ENCODE assay signal across 8 mouse cellular contexts in genomic region chr6:57581595-57581994, GRCm38 (mm10). TPM values are rescaled to one million over a fixed set of nuclear protein-coding genes. Genes with fewer than 3 reads are reported as not detected.
DNase-seq lines count a peak whose midpoint lies in the region; ATAC-seq and TF ChIP-seq lines count a peak whose summit lies in the region.

No protein-coding gene starts in this region.

- TF ChIP-seq POLR2A in MEL (IDR thresholded peaks at IDR 0.05; ENCODE audit: control insufficient read depth in 1 of 2, insufficient read depth in 1 of 2, low read depth in 1 of 2, low read length in 2 of 2, poor library complexity in 1 of 2) = no peak

- H3K4me1 ChIP-seq in heart, embryonic 12.5 days (replicated peaks) = peaks cover 3% of the 10 kb centered on the region; the same call in 1 of the 2 replicates
- no peaks in the 10 kb centered on the region for H3K4me1 ChIP-seq in MEL (ENCODE audit: control insufficient read depth in 1 of 2, insufficient read depth in 2 of 2, low read length in 2 of 2)
- peaks cover 9% of the 10 kb centered on the region for H3K4me1 ChIP-seq in hindbrain, embryonic 12.5 days
- peaks cover 7% of the 10 kb centered on the region for H3K4me1 ChIP-seq in megakaryocyte, embryonic 14.5 days

- no peak overlapping the region for H3K9ac ChIP-seq in heart, embryonic 12.5 days
- H3K9ac ChIP-seq in MEL (ENCODE audit: control insufficient read depth, low read depth, low read length, poor library complexity, severe bottlenecking) = peak overlapping the region; percentile 73
- no peak overlapping the region for H3K9ac ChIP-seq in hindbrain, embryonic 12.5 days

- no peak for TF ChIP-seq RAD21 in MEL (IDR thresholded peaks at IDR 0.05; ENCODE audit: low read depth, low read length)

- H3K9me3 ChIP-seq in heart, embryonic 12.5 days (replicated peaks) = no peaks in the 10 kb centered on the region
- no peaks in the 10 kb centered on the region for H3K9me3 ChIP-seq in MEL (replicated peaks; ENCODE audit: insufficient read depth, low read length)
- H3K9me3 ChIP-seq in hindbrain, embryonic 12.5 days (replicated peaks) = no peaks in the 10 kb centered on the region
- no peaks in the 10 kb centered on the region for H3K9me3 ChIP-seq in megakaryocyte, embryonic 14.5 days

- intact Hi-C loops in heart, postnatal 14 days (cut with DNase I) = no loop called here

- no peak for TF ChIP-seq EP300 in MEL (IDR thresholded peaks at IDR 0.05; ENCODE audit: low read depth in 1 of 2, low read length in 2 of 2)

- no peak for DNase-seq in heart, postnatal 14 days
- DNase-seq in MEL (ENCODE audit: low read depth, low spot score) = peak; percentile 70
- no peak for DNase-seq in retina, postnatal 1 day
- DNase-seq in testis, postnatal 14 days (ENCODE audit: low spot score) = no peak

- no peak for ATAC-seq in heart, embryonic 12.5 days (ENCODE audit: insufficient number of reproducible peaks, low FRiP score)
- ATAC-seq in hindbrain, embryonic 12.5 days (ENCODE audit: low FRiP score) = no peak
- no peak for ATAC-seq in megakaryocyte-erythroid progenitor cell, adult 5-6 weeks (replicated peaks; ENCODE audit: low FRiP score, low TSS enrichment, poor library complexity, severe bottlenecking)

- no peak overlapping the region for H3K27ac ChIP-seq in heart, embryonic 12.5 days (ENCODE audit: poor library complexity, severe bottlenecking)
- peak overlapping the region; percentile 43 for H3K27ac ChIP-seq in MEL (ENCODE audit: control insufficient read depth, low read depth, low read length)
- H3K27ac ChIP-seq in hindbrain, embryonic 12.5 days = no peak overlapping the region

- no peak for TF ChIP-seq CTCF in MEL (IDR thresholded peaks at IDR 0.05 in 2 of 3, conservative IDR thresholded peaks at IDR 0.05 in 1 of 3; ENCODE audit: control insufficient read depth in 1 of 3, insufficient read depth in 1 of 3, low read depth in 2 of 3, low read length in 3 of 3, poor library complexity in 1 of 3, severe bottlenecking in 1 of 3)

- H3K36me3 ChIP-seq in heart, embryonic 12.5 days = no peaks in the 10 kb centered on the region; the same call in 1 of the 2 replicates
- no peaks in the 10 kb centered on the region for H3K36me3 ChIP-seq in MEL (ENCODE audit: control insufficient read depth in 1 of 2, insufficient read depth in 2 of 2, low read length in 2 of 2)
- H3K36me3 ChIP-seq in hindbrain, embryonic 12.5 days = no peaks in the 10 kb centered on the region
- peaks cover 23% of the 10 kb centered on the region for H3K36me3 ChIP-seq in megakaryocyte, embryonic 14.5 days (replicated peaks; ENCODE audit: low read length)

- 87% methylated on average over 12 of the region's 12 CpGs for WGBS in heart, embryonic 12.5 days
- 91% methylated on average over 12 of the region's 12 CpGs for WGBS in hindbrain, embryonic 12.5 days

- H3K27me3 ChIP-seq in heart, embryonic 12.5 days (replicated peaks) = no peaks in the 10 kb centered on the region
- no peaks in the 10 kb centered on the region for H3K27me3 ChIP-seq in MEL (ENCODE audit: control insufficient read depth in 1 of 2, insufficient read depth in 2 of 2, low read length in 2 of 2)
- H3K27me3 ChIP-seq in hindbrain, embryonic 12.5 days = no peaks in the 10 kb centered on the region
- no peaks in the 10 kb centered on the region for H3K27me3 ChIP-seq in megakaryocyte, embryonic 14.5 days (replicated peaks)

- peak overlapping the region; percentile 63 for H3K4me3 ChIP-seq in heart, embryonic 12.5 days
- peak overlapping the region; percentile 72 to 96 for H3K4me3 ChIP-seq in MEL (ENCODE audit: control insufficient read depth in 1 of 2, insufficient read depth in 1 of 2, low read depth in 2 of 2, low read length in 2 of 2)
- 0 out of 2 replicates have a peak overlapping the region, but pooled peaks have one; percentile 34 for H3K4me3 ChIP-seq in hindbrain, embryonic 12.5 days
- peak overlapping the region; percentile 95 for H3K4me3 ChIP-seq in megakaryocyte, embryonic 14.5 days (replicated peaks)

- peak overlapping the region; percentile 91 for H3K4me2 ChIP-seq in heart, embryonic 12.5 days
- peak overlapping the region; percentile 66; the same call in 1 of the 2 replicates for H3K4me2 ChIP-seq in hindbrain, embryonic 12.5 days (replicated peaks)

- H3K79me2 ChIP-seq in MEL (ENCODE audit: control insufficient read depth, insufficient read depth, low read length, poor library complexity) = no peaks in the 10 kb centered on the region; the same call in 1 of the 2 replicates

TF ChIP-seq in MEL, 35 proteins besides CTCF, POLR2A, EP300 and RAD21:
- TF ChIP-seq HCFC1 (IDR thresholded peaks at IDR 0.05; ENCODE audit: low read depth, low read length) = no peak
- TF ChIP-seq UBTF (IDR thresholded peaks at IDR 0.05; ENCODE audit: borderline replicate concordance, insufficient read depth, low read depth, low read length) = no peak
- no peak for TF ChIP-seq ELF1 (IDR thresholded peaks at IDR 0.05; ENCODE audit: low read depth, low read length)
- TF ChIP-seq ZNF384 (IDR thresholded peaks at IDR 0.05; ENCODE audit: low read depth, low read length) = no peak
- TF ChIP-seq MAFK (IDR thresholded peaks at IDR 0.05; ENCODE audit: borderline replicate concordance, low read depth, low read length) = no peak
- no peak; the same call in 1 of the 2 replicates for TF ChIP-seq SMC3 (IDR thresholded peaks at IDR 0.05; ENCODE audit: low read depth, low read length)
- TF ChIP-seq CHD2 (IDR thresholded peaks at IDR 0.05; ENCODE audit: low read length) = no peak
- no peak for TF ChIP-seq BHLHE40 (IDR thresholded peaks at IDR 0.05; ENCODE audit: borderline replicate concordance, low read depth, low read length)
- TF ChIP-seq TAL1 (IDR thresholded peaks at IDR 0.05; ENCODE audit: low read length) = no peak
- no peak for TF ChIP-seq ZKSCAN1 (IDR thresholded peaks at IDR 0.05; ENCODE audit: low read depth, low read length)
- TF ChIP-seq ETS1 (IDR thresholded peaks at IDR 0.05; ENCODE audit: low read depth, low read length) = 0 out of 2 replicates have a peak, but pooled peaks have one; percentile 8
- no peak for TF ChIP-seq TBP (IDR thresholded peaks at IDR 0.05; ENCODE audit: low read depth, low read length)
- 0 out of 2 replicates have a peak, but pooled peaks have one; percentile 7 for TF ChIP-seq NELFE (IDR thresholded peaks at IDR 0.05; ENCODE audit: low read depth, low read length)
- TF ChIP-seq MYC (IDR thresholded peaks at IDR 0.05; ENCODE audit: low read depth, low read length) = no peak
- no peak for TF ChIP-seq MAZ (IDR thresholded peaks at IDR 0.05; ENCODE audit: low read depth, low read length)
- TF ChIP-seq KAT2A (conservative IDR thresholded peaks at IDR 0.05; ENCODE audit: low read depth, low read length) = no peak
- TF ChIP-seq POLR2AphosphoS2 (IDR thresholded peaks at IDR 0.05; ENCODE audit: low read length) = no peak
- no peak for TF ChIP-seq USF2 (IDR thresholded peaks at IDR 0.05; ENCODE audit: borderline replicate concordance in 1 of 2, insufficient read depth in 1 of 2, low read depth in 1 of 2, low read length in 2 of 2)
- no peak for TF ChIP-seq ZC3H11A (IDR thresholded peaks at IDR 0.05; ENCODE audit: low read depth, low read length)
- TF ChIP-seq MXI1 (IDR thresholded peaks at IDR 0.05; ENCODE audit: low read depth, low read length) = no peak
- 0 out of 2 replicates have a peak, but pooled peaks have one; percentile 1 for TF ChIP-seq SIN3A (IDR thresholded peaks at IDR 0.05; ENCODE audit: low read length)
- TF ChIP-seq ZMIZ1 (IDR thresholded peaks at IDR 0.05; ENCODE audit: low read depth, low read length) = no peak
- no peak for TF ChIP-seq GATA1 (IDR thresholded peaks at IDR 0.05; ENCODE audit: low read depth, low read length)
- TF ChIP-seq GABPA (IDR thresholded peaks at IDR 0.05; ENCODE audit: low read depth, low read length) = no peak
- no peak for TF ChIP-seq CHD1 (IDR thresholded peaks at IDR 0.05; ENCODE audit: low read depth, low read length)
- TF ChIP-seq TCF12 (IDR thresholded peaks at IDR 0.05; ENCODE audit: low read depth, low read length) = no peak
- no peak for TF ChIP-seq E2F4 (IDR thresholded peaks at IDR 0.05; ENCODE audit: borderline replicate concordance, low read depth, low read length)
- TF ChIP-seq POLR2AphosphoS5 (IDR thresholded peaks at IDR 0.05; ENCODE audit: borderline replicate concordance, low read depth, low read length) = no peak
- peak; percentile 78 for TF ChIP-seq NRF1 (IDR thresholded peaks at IDR 0.05; ENCODE audit: insufficient read depth, low read depth, low read length, poor library complexity, severe bottlenecking)
- no peak for TF ChIP-seq RCOR1 (IDR thresholded peaks at IDR 0.05; ENCODE audit: low read depth, low read length)

RNA-seq across cellular contexts. Expression of gene Herc6, which starts 0.8 kb away (rescaled TPM):
- polyA plus RNA-seq in heart, embryonic 12.5 days (2016; fragmentation: Nextera tagmentation; extraction: Ambion mirVana) = 5.3 and 5.8 TPM in 2 replicates
- total RNA-seq in heart, postnatal 14 days (2021) = 1 to 10 TPM; 2.4 TPM
- total RNA-seq in MEL (2012; rRNA removed) = 2.0 and 2.4 TPM in 2 replicates
- polyA plus RNA-seq in MEL (2012; ENCODE audit: insufficient read depth in 1 of 2, insufficient read length in 2 of 2, low read depth in 1 of 2, low replicate concordance in 2 of 2, missing spikeins in 1 of 2) = 1 to 10 TPM in 1 of 2 experiments, not detected in 1; 5.1 TPM
- 1.3 and 1.9 TPM in 2 replicates for polyA plus RNA-seq in hindbrain, embryonic 12.5 days (2016; fragmentation: Nextera tagmentation; extraction: Ambion mirVana)
- 3.4 and 3.9 TPM in 2 replicates for polyA plus RNA-seq in megakaryocyte, embryonic 14.5 days (2012; ENCODE audit: insufficient read depth, low replicate concordance)
- total RNA-seq in megakaryocyte-erythroid progenitor cell, adult 5-6 weeks (2014; fragmentation: Nextera tagmentation) = 13.8 and 35.6 TPM in 2 replicates
- total RNA-seq in megakaryocyte-erythroid progenitor cell, adult 5-6 weeks (2017) = 11.6 and 18.1 TPM in 2 replicates

RNA-seq across cellular contexts. Expression of gene Ppm1k, which starts 46.3 kb away (rescaled TPM):
- polyA plus RNA-seq in heart, embryonic 12.5 days (2016; fragmentation: Nextera tagmentation; extraction: Ambion mirVana) = 15.5 and 16.6 TPM in 2 replicates
- total RNA-seq in heart, postnatal 14 days (2021) = 10 to 100 TPM; 36.2 to 43.8 TPM
- total RNA-seq in MEL (2012; rRNA removed) = 1.5 and 2.1 TPM in 2 replicates
- polyA plus RNA-seq in MEL (2012; ENCODE audit: insufficient read depth in 1 of 2, insufficient read length in 2 of 2, low read depth in 1 of 2, low replicate concordance in 2 of 2, missing spikeins in 1 of 2) = 1 to 10 TPM in 1 of 2 experiments, not detected in 1; 1.3 TPM
- polyA plus RNA-seq in hindbrain, embryonic 12.5 days (2016; fragmentation: Nextera tagmentation; extraction: Ambion mirVana) = 7.3 and 7.4 TPM in 2 replicates
- 0.08 TPM in 1 of 2 replicates, not detected in the other for polyA plus RNA-seq in megakaryocyte, embryonic 14.5 days (2012; ENCODE audit: insufficient read depth, low replicate concordance)
- 0.79 and 2.2 TPM in 2 replicates for total RNA-seq in megakaryocyte-erythroid progenitor cell, adult 5-6 weeks (2014; fragmentation: Nextera tagmentation)
- 6.1 and 15.3 TPM in 2 replicates for total RNA-seq in megakaryocyte-erythroid progenitor cell, adult 5-6 weeks (2017)

Comparison
In these comparisons a context has a peak if more than half of its experiments do, and no peak if none do; other contexts are left out.
1. H3K4me3 ChIP-seq: peak in every context shown above with its lines; median percentile 95 in megakaryocyte, embryonic 14.5 days; 84 in MEL; 63 in heart, embryonic 12.5 days; 34 in hindbrain, embryonic 12.5 days.